Mouse (Mus musculus): Measurements from ENCODE around the gene Olfr49. TPM values are rescaled to one million over a fixed set of nuclear protein-coding genes. Genes with fewer than 3 reads are reported as not detected.
"Not testable (repeated sequence)": the region's sequence is repeated elsewhere in the genome, so short reads cannot be mapped to it uniquely, and the experiment has no call there.

Gene Olfr49
- polyA plus RNA-seq, 1 experiment from 2014 or later: not detected

DNA sequence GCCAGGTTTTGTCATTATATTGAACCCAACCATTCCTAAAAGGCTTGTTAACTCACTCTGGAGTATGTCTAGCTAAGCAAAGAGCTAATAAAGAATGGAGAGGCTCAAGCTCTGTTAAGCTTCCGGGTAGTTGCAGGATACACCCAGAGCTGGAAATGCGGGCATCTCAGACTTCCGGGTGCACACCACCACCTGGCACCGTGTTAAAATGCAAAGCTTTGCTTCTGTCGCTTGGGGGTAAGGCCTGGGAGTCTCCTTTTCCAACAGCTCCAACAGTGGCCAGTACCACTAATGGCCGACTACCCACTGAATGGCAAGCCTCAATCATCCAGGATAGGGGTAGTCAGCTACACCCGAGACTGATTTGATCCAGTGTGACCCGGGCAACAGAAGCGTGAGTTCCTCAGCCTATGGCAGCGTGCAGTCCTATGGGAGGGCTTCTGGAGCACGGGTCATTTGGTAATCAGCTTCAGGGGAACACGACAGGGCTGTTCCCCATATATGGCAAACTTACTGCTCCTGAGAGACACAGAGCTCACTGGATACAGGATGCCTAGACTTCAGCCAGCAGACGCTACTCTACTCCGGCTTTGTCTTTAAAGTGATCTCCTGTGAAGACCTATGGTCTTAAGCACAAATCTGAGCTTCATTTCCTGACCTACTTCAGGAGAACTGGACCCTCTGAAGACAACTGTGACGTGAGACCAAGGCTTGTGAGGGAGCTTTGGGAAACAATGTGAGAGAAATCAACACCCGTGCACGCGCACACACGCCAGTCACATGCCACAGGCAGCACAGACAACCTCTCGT lies 50.3 kb downstream of the Olfr49 start:
- Histone ChIP-seq H3K27me3 (ENCODE audit: low read depth, poor library complexity, severe bottlenecking) (no peaks in the 10 kb centered on the region), H3K4me3 (no peak overlapping the region), H3K9me3 (replicated peaks) (no peaks in the 10 kb centered on the region), H3K4me1 (peaks cover 26% of the 10 kb centered on the region), H3K36me3 (peaks cover 36% of the 10 kb centered on the region), H3K27ac (peak overlapping the region; percentile 66; the same call in 1 of the 2 replicates)
- no peak for DNase-seq (ENCODE audit: low spot score)
- WGBS: 84% methylated on average over 20 of the region's 20 CpGs

DNA sequence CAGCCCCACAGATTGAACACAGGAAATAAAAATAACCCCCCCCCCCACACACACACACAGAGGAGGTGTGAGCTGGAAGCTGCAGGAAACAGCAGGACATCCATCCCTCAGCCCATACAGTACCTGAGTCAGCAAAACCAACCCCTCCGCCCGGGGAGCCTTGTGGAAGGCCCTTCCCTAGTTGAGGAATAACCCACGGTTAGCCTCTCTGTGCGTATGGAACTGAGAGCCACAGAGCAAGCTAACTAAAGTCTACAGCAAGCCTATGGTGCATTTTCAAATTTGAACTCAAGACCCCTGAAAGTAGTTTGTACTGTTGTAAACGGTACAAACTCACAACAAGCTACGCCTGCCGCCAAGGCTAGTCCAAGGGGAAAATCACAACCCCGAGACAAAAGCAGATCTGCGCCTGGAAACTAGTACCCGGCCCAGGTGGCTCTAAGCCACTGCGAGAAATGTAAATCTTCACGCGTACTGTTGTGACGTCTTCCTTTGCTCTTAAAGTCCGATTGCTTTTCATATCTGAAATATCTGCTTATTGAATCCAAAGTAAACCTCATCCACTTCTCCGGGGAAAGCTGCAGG lies 51.1 kb downstream of the Olfr49 start:
- Histone ChIP-seq H3K27ac (peak overlapping the region; percentile 66; the same call in 1 of the 2 replicates), H3K27me3 (ENCODE audit: low read depth, poor library complexity, severe bottlenecking) (no peaks in the 10 kb centered on the region), H3K4me3 (0 out of 2 replicates have a peak overlapping the region, but pooled peaks have one; percentile 15), H3K36me3 (peaks cover 33% of the 10 kb centered on the region), H3K4me1 (peaks cover 34% of the 10 kb centered on the region), H3K9me3 (replicated peaks) (no peaks in the 10 kb centered on the region)
- WGBS: 74% methylated on average over 16 of the region's 16 CpGs
- no peak for DNase-seq (ENCODE audit: low spot score)

GRCm38 (mm10) chr14:54232811-54233558 lies 51.8 kb downstream of the Olfr49 start:
- Histone ChIP-seq H3K27ac (peak overlapping the region; percentile 66), H3K27me3 (ENCODE audit: low read depth, poor library complexity, severe bottlenecking) (no peaks in the 10 kb centered on the region), H3K9me3 (replicated peaks) (no peaks in the 10 kb centered on the region), H3K4me1 (peaks cover 40% of the 10 kb centered on the region), H3K36me3 (peaks cover 26% of the 10 kb centered on the region), H3K4me3 (peak overlapping the region; percentile 15; the same call in 1 of the 2 replicates)
- 24% methylated on average over 9 of the region's 9 CpGs for WGBS
- peak; percentile 45 for DNase-seq (ENCODE audit: low spot score)

DNA sequence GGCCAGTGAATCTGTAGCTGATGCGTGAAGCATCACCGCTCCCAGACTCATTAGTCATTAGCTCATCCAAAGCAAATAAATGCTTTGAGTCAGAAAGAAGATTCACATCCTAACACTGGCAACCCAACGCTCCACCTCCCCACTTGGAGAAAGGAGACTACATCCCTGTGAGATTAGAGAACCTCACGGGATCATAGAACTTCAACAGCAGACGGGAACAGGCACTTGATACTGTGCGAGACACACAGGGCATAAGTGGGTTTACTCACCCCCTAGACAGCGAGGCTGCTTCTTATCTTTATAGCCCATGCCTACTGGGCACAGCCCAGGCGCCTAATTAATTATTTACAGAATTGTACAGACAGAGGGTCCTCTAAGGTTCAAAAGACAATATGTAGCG lies 52.6 kb downstream of the Olfr49 start:
- peaks cover 24% of the 10 kb centered on the region for H3K36me3 ChIP-seq
- H3K27me3 ChIP-seq (ENCODE audit: low read depth, poor library complexity, severe bottlenecking): 0 out of 2 replicates have a peak, but pooled peaks cover 3% of the 10 kb centered on the region
- WGBS: 75% methylated on average over 9 of the region's 9 CpGs
- DNase-seq (ENCODE audit: low spot score): no peak
- H3K4me3 ChIP-seq: no peak overlapping the region
- H3K27ac ChIP-seq: no peak overlapping the region
- H3K4me1 ChIP-seq: peaks cover 46% of the 10 kb centered on the region
- no peaks in the 10 kb centered on the region for H3K9me3 ChIP-seq (replicated peaks)

- Histone ChIP-seq H3K4me1 (peaks cover 49% of the 10 kb centered on the region), H3K4me3 (no peak overlapping the region), H3K27ac (no peak overlapping the region), H3K36me3 (peaks cover 19% of the 10 kb centered on the region), H3K9me3 (replicated peaks) (no peaks in the 10 kb centered on the region), H3K27me3 (ENCODE audit: low read depth, poor library complexity, severe bottlenecking) (0 out of 2 replicates have a peak, but pooled peaks cover 10% of the 10 kb centered on the region)
- no peak for DNase-seq (ENCODE audit: low spot score)
- 87% methylated on average over 21 of the region's 21 CpGs for WGBS
These were observed 53.4 kb downstream of the Olfr49 start for GRCm38 (mm10) chr14:54231176-54231956.

DNA sequence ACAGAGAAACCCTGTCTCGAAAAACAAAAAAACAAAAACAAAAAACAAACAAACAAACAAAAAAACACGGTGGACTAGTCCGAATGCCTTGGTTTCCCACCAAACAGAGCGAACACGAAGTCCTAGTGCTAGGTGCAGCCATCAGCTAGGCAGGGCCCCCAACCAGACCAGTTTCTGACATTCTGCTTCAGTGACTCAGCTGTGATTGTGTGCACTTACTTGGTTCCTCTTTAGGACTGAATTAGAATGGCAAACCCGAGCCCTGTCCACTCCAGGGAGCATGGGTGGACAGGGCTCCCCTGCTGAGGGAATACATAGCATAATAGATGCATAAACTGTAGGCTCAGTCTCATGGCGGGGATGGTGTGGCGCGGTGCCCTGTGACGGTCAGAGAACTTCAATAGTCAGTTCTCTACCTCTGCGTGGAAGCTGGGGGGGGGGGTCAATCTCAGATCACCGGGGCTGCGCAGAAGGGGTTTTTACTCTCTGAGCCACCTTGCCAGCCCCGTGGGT lies 54.0 kb downstream of the Olfr49 start:
- H3K9me3 ChIP-seq (replicated peaks): no peaks in the 10 kb centered on the region
- H3K4me1 ChIP-seq: peaks cover 49% of the 10 kb centered on the region
- peaks cover 16% of the 10 kb centered on the region for H3K36me3 ChIP-seq
- 0 out of 2 replicates have a peak, but pooled peaks cover 10% of the 10 kb centered on the region for H3K27me3 ChIP-seq (ENCODE audit: low read depth, poor library complexity, severe bottlenecking)
- H3K27ac ChIP-seq: no peak overlapping the region
- DNase-seq (ENCODE audit: low spot score): no peak
- WGBS: 87% methylated on average over 14 of the region's 14 CpGs
- H3K4me3 ChIP-seq: no peak overlapping the region

GRCm38 (mm10) chr14:54229849-54230248 lies 54.9 kb downstream of the Olfr49 start:
- H3K9me3 ChIP-seq (replicated peaks); H3K27ac ChIP-seq; H3K27me3 ChIP-seq (ENCODE audit: low read depth, poor library complexity, severe bottlenecking); H3K4me3 ChIP-seq; DNase-seq (ENCODE audit: low spot score); H3K36me3 ChIP-seq: not testable (repeated sequence)
- 59% methylated on average over 3 of the region's 4 CpGs for WGBS
- peaks cover 52% of the 10 kb centered on the region for H3K4me1 ChIP-seq

GRCm38 (mm10) chr14:54228933-54229713 lies 55.6 kb downstream of the Olfr49 start:
- DNase-seq (ENCODE audit: low spot score): no peak
- WGBS: 8% methylated on average over 25 of the region's 25 CpGs
- Histone ChIP-seq H3K36me3 (peaks cover under 1% of the 10 kb centered on the region; the same call in 1 of the 2 replicates), H3K27ac (no peak overlapping the region; the same call in 1 of the 2 replicates), H3K27me3 (ENCODE audit: low read depth, poor library complexity, severe bottlenecking) (0 out of 2 replicates have a peak, but pooled peaks cover 10% of the 10 kb centered on the region), H3K4me3 (peak overlapping the region; percentile 43), H3K9me3 (replicated peaks) (no peaks in the 10 kb centered on the region), H3K4me1 (peaks cover 53% of the 10 kb centered on the region)

DNA sequence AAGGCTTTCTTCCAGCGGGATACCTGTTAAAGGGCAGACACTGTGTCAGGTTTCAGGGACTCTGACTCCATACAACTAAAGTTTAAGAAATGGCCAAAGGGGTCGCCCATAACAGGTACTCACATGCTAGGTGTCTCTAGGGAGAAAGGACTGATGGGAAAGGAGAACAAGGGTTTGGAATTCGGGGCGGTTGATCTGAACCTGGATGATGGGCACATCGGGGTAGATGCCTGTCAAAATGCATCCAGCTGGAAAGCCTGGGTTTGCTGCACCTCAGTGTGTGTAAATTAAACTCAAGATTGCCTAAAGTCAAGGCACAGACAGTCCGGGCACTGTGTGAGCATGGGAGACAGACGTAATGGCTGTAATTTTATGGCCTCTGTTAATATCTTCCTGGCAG lies 56.2 kb downstream of the Olfr49 start:
- H3K4me3 ChIP-seq: peak overlapping the region; percentile 43
- H3K27ac ChIP-seq: 0 out of 2 replicates have a peak overlapping the region, but pooled peaks have one; percentile 66
- 11% methylated on average over 7 of the region's 7 CpGs for WGBS
- H3K9me3 ChIP-seq (replicated peaks): no peaks in the 10 kb centered on the region
- H3K36me3 ChIP-seq: no peaks in the 10 kb centered on the region
- DNase-seq (ENCODE audit: low spot score): peak; percentile 41
- peaks cover 50% of the 10 kb centered on the region for H3K4me1 ChIP-seq
- H3K27me3 ChIP-seq (ENCODE audit: low read depth, poor library complexity, severe bottlenecking): 0 out of 2 replicates have a peak, but pooled peaks cover 10% of the 10 kb centered on the region

Measured in limb, embryonic 10.5 days (tissue).